Mouse (Mus musculus): ENCODE measurements around the gene Fam208a.

Gene Fam208a

GRCm38 (mm10) chr14:27420816-27421215 is 7.8 kb upstream of the Fam208a start:
- no peak for DNase-seq (ENCODE audit: low spot score)

GRCm38 (mm10) chr14:27422301-27422700 is 6.3 kb upstream of the Fam208a start:
- no peak for DNase-seq (ENCODE audit: low spot score)

- DNase-seq (ENCODE audit: low spot score): peak; percentile 84
Measured at GRCm38 (mm10) chr14:27428973-27429711, 508 bp downstream of the Fam208a start.

- no peak for DNase-seq (ENCODE audit: low spot score)
Measured at GRCm38 (mm10) chr14:27430280-27430679, 1.6 kb downstream of the Fam208a start.

GRCm38 (mm10) chr14:27432064-27432463 is 3.4 kb downstream of the Fam208a start:
- no peak for DNase-seq (ENCODE audit: low spot score)

GRCm38 (mm10) chr14:27436116-27436515 is 7.5 kb downstream of the Fam208a start:
- no peak for DNase-seq (ENCODE audit: low spot score)

GRCm38 (mm10) chr14:27436826-27437225 is 8.2 kb downstream of the Fam208a start:
- no peak for DNase-seq (ENCODE audit: low spot score)

- DNase-seq (ENCODE audit: low spot score): peak; percentile 22
Measured at GRCm38 (mm10) chr14:27440921-27441320, 12.3 kb downstream of the Fam208a start.

GRCm38 (mm10) chr14:27444851-27445281 is 16.2 kb downstream of the Fam208a start:
- DNase-seq (ENCODE audit: low spot score): no peak

- no peak for DNase-seq (ENCODE audit: low spot score)
Measured at GRCm38 (mm10) chr14:27446963-27447362, 18.3 kb downstream of the Fam208a start.

GRCm38 (mm10) chr14:27491399-27491798 is 62.8 kb downstream of the Fam208a start:
- no peak for DNase-seq (ENCODE audit: low spot score)

GRCm38 (mm10) chr14:27493516-27493915 is 64.9 kb downstream of the Fam208a start:
- DNase-seq (ENCODE audit: low spot score): no peak

GRCm38 (mm10) chr14:27501096-27501495 is 72.5 kb downstream of the Fam208a start:
- no peak for DNase-seq (ENCODE audit: low spot score)

- DNase-seq (ENCODE audit: low spot score): peak; percentile 95
Measured at GRCm38 (mm10) chr14:27507894-27508643, 79.4 kb downstream of the Fam208a start, which contains the start of gene Ccdc66. Ccdc66 (minus strand) TSS chr14:27508460.

- no peak for DNase-seq (ENCODE audit: low spot score)
Measured at GRCm38 (mm10) chr14:27508644-27509301, 80.1 kb downstream of the Fam208a start.

GRCm38 (mm10) chr14:27524541-27524940 is 95.9 kb downstream of the Fam208a start:
- no peak for DNase-seq (ENCODE audit: low spot score)

All from T-cell, adult 2 months (primary cell).